Mouse (Mus musculus) c-Kit-positive CD71-positive TER-119-negative erythroid progenitor cells, embryonic 14.5 days (primary cell): Measurements from ENCODE around the gene Hectd4.

ENCODE experiments used
- DNase-seq: peaks from one replicate; pipeline ENCODE4 v3.0.0-alpha.2; 2013; ENCODE audit warnings: low read depth

The Hectd4 gene

DNA sequence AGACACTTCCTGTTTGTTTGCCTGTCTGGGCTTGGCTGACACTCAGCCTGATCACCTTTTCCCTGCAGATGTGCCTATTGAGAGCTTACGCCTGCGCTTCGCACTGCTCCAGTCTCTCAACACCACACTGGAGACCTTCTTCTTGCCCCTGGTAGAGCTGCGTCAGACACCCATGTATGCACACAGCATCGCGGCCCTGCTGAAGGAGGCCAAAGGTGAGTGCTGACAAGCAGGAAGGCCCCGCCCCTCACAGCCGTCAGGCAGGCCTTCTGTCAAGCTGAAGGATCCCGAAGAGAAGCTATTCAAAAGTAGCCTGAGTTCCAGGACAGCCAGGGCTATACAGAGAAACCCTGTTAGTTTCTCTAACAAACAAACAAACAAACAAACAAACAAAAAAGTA lies 139.2 kb downstream of the Hectd4 start:
- no peak for DNase-seq

GRCm38 (mm10) chr5:121361696-121362095 lies 141.7 kb downstream of the Hectd4 start:
- DNase-seq = no peak

DNA sequence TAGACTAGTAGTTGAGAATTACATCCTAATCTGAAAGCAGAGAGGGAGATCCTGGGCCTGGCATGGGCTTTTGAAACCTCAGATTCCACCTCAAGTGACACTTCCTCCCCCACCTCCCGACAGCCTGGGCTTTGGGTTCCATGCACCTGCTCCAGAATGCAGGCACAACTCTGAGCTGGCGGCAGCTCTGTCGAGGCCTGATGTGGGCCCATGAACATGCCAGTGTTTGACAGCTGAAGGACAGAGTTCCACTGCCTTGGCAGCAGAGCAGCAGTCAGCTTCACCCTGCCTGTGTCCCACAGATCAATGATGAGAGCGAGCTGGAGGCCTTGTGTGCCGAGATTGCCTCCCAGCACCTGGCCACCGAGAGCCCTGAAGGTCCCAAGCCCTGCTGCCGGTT lies 143.4 kb downstream of the Hectd4 start:
- no peak for DNase-seq

- no peak for DNase-seq
Measured at GRCm38 (mm10) chr5:121366449-121367225, 146.6 kb downstream of the Hectd4 start.

DNA sequence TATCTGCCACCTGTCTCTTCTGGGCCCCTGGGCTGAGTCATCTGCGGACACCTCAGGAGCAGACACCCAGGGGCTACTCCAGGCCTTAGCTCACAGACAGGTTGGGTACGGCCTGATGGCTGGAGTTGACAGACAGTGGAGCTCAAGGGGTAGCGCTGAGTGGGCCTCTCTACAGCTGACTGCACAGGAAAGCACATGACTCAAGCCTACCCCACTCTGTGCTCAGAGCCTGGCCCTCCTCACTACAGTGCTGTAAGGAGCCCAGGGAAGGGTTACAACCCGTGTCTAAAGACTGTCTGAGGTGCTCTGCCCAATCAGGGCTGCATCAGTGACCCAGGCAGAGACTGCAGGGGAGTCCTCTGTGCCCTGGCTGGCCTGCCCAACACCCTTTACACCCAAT lies 147.2 kb downstream of the Hectd4 start:
- DNase-seq = no peak

GRCm38 (mm10) chr5:121371712-121372111 lies 151.7 kb downstream of the Hectd4 start:
- DNase-seq = no peak

GRCm38 (mm10) chr5:121374790-121375189 lies 154.8 kb downstream of the Hectd4 start:
- no peak for DNase-seq

DNA sequence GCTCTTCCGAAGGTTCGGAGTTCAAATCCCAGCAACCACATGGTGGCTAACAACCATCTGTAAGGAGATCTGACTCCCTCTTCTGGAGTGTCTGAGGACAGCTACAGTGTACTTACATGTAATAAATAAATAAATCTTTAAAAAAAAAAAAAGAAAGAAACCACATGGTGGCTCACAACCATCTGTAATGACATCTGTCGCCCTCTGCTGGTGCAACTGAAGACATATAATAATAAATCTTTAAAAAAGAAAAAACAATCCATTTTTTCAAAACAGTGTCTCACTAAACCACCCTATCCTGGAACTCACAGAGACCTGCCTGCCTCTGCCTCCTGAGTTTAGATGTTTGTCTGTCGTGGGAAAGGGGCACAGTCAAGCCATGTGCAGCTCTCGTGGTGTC lies 157.0 kb downstream of the Hectd4 start:
- peak; percentile 42 for DNase-seq

- DNase-seq = no peak
Measured at GRCm38 (mm10) chr5:121378678-121379256, 158.7 kb downstream of the Hectd4 start.

DNA sequence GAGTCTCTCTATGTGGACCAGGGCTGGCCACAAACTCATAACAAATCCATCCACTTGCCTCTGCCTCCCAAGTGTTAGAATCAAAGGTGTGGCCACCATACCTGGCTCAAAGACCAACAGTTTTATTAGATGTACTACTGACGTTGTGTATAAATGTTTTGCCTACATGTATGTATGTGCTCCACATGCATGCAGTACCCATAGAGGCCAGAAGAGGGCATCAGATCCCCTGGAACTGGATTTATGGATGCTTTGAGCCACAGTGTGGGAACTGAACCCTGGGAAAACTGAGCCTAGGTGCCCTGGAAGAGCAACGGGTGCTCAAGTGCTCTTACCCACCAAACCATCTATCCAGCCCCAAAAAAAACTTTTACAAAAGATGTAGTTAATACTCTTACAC lies 160.7 kb downstream of the Hectd4 start:
- no peak for DNase-seq

DNA sequence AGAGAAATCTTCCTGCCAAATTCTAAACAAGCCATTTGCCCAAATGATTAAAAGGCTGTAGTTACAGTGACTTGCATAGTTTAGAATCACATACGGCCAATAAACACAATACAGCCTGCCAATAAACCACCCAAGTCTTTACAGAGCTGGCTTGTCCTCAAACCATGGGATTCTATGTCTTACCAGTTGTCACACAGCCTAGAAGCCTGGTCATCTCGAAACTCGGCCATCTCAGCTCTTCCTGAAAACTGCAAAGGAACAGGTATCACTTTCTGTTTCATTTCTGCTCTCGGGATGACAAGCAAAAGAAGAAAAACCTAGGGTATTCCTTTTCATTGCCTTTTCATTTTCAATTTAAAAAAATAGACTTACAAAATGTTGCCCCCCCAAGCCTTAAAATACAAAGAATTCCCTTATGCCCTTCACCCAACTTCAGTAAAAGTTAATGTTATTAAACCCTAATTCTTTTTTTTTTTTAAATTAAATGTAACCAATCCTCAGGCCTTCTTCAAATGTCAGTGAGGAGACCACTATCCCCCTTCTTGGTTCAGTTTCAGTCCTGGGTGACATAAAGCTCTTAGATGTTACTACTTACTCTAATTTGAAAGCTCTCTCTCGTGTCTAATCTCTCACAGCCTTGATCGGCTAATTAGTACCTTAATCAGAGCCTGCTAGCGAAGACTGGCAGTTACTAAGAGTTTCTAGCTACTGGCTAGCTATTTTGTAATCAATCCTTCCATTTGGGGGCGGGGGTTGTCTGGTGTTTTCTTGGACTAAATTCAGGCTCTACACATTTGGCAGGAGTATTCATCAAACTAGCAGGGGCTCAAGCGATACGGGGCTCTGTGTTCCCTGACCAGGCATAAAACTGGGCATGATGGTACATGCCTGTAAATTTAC lies 164.1 kb downstream of the Hectd4 start:
- DNase-seq = no peak

GRCm38 (mm10) chr5:121384757-121385460 lies 164.9 kb downstream of the Hectd4 start:
- DNase-seq = peak; percentile 33

DNA sequence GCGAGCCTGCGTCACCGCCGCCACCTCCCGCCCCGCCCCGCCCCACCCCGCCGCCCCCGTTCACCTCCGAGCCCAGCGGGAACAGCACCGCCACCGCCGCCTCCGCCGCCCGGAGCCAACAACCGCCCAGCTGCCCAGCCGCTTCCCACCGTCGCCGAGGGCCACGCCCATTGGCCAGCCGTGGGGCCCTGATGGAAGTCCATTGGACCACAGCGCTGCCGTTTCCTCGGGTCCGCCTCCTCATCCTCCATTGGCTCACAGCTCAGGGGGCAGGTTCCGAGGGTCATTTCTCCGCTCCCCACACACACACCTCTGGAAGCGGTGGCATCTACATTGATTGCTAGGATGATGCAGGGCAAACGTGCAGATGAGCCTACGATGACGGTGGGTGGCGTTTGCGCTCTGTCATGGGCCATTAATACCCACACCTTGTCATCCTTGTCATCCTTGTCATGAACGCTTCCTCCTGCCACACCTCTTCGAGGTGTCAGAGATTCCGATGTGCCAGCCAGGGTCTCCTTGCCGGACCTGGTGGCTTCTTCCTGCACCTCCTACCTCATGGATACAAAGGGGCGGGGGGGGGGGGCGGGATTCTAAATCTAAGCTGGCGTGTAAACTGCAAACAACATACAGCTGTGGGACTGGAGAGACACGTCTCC lies 165.6 kb downstream of the Hectd4 start, which contains the start of gene Trafd1:
Gene Trafd1 (minus strand): TSS at position 172 of the 659 bp plus-strand sequence.
- peak; percentile 90 for DNase-seq

DNA sequence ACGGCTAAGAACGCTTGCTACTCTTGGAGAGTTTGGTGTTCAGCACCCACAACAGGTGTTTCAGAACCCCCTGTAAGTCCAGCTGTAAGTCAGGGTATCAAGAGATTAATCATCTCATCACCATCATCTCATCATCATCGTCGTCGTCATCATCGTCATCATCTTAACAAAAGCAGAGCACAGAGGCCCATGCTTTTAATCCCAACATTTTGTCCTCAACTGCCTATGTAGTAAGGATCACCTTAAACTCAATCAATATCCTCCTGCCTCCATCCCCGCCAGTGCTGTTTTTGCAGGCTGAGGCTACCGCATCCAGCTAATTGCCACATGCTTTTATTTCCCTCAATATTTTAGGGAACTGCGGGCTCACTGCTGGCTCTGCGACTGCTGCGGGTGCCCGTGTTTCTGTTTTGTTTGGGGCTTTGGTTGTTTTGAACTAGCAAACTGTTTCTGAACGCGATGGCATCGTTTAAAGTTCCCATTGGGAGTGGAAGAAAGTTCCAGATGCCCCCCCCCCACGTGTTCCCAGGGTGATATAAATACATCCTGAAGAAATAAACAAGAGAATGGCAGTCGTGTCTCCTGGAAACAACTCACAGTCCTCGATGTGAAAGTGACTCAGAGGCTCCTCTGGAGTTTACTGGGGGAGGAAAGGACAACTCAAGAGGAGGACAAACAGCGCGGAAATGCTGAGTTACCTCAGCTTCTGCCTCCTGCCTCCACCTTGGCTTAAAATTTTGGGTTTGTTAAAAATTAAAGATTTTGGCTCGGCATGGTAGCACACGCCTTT lies 166.3 kb downstream of the Hectd4 start:
- no peak for DNase-seq

GRCm38 (mm10) chr5:121387126-121387525 lies 167.1 kb downstream of the Hectd4 start:
- DNase-seq = no peak

- no peak for DNase-seq
Measured at GRCm38 (mm10) chr5:121389106-121389505, 169.1 kb downstream of the Hectd4 start.

GRCm38 (mm10) chr5:121389691-121390090 lies 169.7 kb downstream of the Hectd4 start:
- no peak for DNase-seq

DNA sequence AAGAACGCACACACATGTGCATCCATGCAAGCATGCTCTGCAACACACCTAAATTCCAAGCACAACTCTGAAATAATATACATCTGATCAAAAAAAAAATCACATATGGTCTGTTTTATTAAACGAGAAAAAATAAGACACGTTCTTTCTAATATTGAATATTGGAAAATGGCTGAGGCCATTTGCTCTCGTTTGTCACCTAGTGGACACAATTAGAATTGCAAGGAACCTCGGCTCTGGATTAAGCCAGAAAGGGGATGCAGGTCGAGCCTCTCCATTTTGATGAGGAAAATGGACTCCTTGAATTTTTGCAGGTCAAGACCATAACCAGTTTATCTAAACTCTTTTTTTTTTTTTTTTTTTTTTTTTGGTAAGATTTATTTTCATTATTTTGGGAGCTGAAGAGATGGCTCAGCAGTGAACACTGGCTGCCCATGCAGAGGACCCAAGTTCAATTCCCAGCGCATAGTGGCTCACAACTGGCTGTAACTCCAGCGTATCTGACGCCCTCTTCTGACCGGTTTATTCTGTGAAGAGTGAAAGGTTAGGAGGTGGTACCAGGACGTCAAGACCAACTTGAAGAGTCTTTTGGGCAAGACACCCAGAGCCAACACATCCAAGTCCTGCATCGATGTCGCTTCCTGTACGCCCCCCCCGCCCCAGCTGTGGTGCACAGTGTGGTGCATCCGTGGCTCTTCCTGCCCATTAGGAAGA lies 172.8 kb downstream of the Hectd4 start:
- peak; percentile 54 for DNase-seq

DNA sequence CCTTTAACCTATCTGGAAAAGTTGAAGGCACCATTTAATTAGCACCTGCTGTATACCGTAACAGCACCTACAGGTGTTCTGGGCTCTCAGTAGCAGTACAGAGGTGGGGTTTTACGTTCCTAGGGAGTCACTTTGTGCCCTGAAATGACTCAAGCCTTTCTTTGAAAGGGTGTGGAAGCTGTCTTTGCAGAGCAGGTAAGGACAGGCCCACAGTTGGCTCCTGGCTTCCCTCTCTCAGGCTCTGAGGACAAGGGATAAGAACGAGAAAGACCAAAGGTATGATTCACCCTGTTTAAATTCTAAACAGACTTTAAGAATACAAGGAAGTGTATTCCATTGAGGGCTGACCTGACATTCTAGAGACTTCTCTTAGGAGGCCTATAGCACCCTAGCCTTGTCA lies 173.4 kb downstream of the Hectd4 start:
- no peak for DNase-seq

- DNase-seq = no peak
Measured at GRCm38 (mm10) chr5:121395621-121396020, 175.6 kb downstream of the Hectd4 start.
